Mouse (Mus musculus) testis, adult 2 months (tissue): ENCODE measurements around the gene Megf11. TPM values are rescaled to one million over a fixed set of nuclear protein-coding genes. Genes with fewer than 3 reads are reported as not detected.

Experiments
- H3K27ac ChIP-seq: fragments of 200-500 bp; 2 replicates; pipeline ENCODE4 v1.5.1; 2012; ENCODE audit warnings: low read depth, low read length; ENCODE audit not compliant: control insufficient read depth, insufficient read depth
- H3K27me3 ChIP-seq: fragments of 200-500 bp; 2 replicates; pipeline ENCODE4 v1.6.1; 2012; ENCODE audit warnings: mild to moderate bottlenecking, low read length, moderate library complexity; ENCODE audit not compliant: control insufficient read depth, insufficient read depth
- H3K36me3 ChIP-seq: fragments of 200-500 bp; 2 replicates; pipeline ENCODE4 v1.6.1; 2012; ENCODE audit warnings: mild to moderate bottlenecking, low read length; ENCODE audit not compliant: control insufficient read depth, insufficient read depth
- H3K4me1 ChIP-seq: fragments of 200-500 bp; 2 replicates; pipeline ENCODE4 v1.6.1; 2012; ENCODE audit warnings: low read length; ENCODE audit not compliant: control insufficient read depth, insufficient read depth
- H3K4me3 ChIP-seq: fragments of 200-500 bp; 2 replicates; pipeline ENCODE4 v1.5.1; 2012; ENCODE audit warnings: low read depth, mild to moderate bottlenecking, low read length, moderate library complexity, mixed read lengths; ENCODE audit not compliant: control insufficient read depth
- CTCF ChIP-seq: fragments of 200-500 bp; IDR thresholded peaks from 2 replicates; pipeline ENCODE4 v1.5.1; 2012; ENCODE audit warnings: low read depth, mild to moderate bottlenecking, inconsistent platforms, low read length, moderate library complexity; ENCODE audit not compliant: control insufficient read depth, insufficient read depth, insufficient replicate concordance
- POLR2A ChIP-seq: fragments of 200-500 bp; IDR thresholded peaks from 2 replicates; pipeline ENCODE4 v1.6.1; 2012; ENCODE audit warnings: low read depth, mild to moderate bottlenecking, inconsistent platforms, low read length, moderate library complexity; ENCODE audit not compliant: control insufficient read depth
- polyA plus RNA-seq: library from polyadenylated mRNA; depleted of rRNA; stranded (reverse); fragments of >200 nt; gene quantifications from 2 replicates; pipeline ENCODE4 v1.2.3, GENCODE M21; 2012

Megf11 gene
- polyA plus RNA-seq, 1 experiment, result 0.30 TPM

GRCm38 (mm10) chr9:64623361-64623760 lies 237.9 kb downstream of the Megf11 start:
- H3K4me1 ChIP-seq, result no peaks in the 10 kb centered on the region
- no peak overlapping the region for H3K27ac ChIP-seq
- H3K36me3 ChIP-seq, result no peaks in the 10 kb centered on the region
- H3K27me3 ChIP-seq, result no peaks in the 10 kb centered on the region
- no peak overlapping the region for H3K4me3 ChIP-seq
- no peak for TF ChIP-seq POLR2A

GRCm38 (mm10) chr9:64624536-64624935 lies 239.1 kb downstream of the Megf11 start:
- no peak overlapping the region for H3K27ac ChIP-seq
- no peak for TF ChIP-seq POLR2A
- no peak for TF ChIP-seq CTCF
- H3K27me3 ChIP-seq, result no peaks in the 10 kb centered on the region
- H3K36me3 ChIP-seq, result no peaks in the 10 kb centered on the region
- H3K4me1 ChIP-seq, result no peaks in the 10 kb centered on the region
- no peak overlapping the region for H3K4me3 ChIP-seq

- Histone ChIP-seq H3K4me3 (no peak overlapping the region), H3K36me3 (no peaks in the 10 kb centered on the region), H3K27me3 (no peaks in the 10 kb centered on the region), H3K4me1 (no peaks in the 10 kb centered on the region), H3K27ac (no peak overlapping the region)
- no peak for TF ChIP-seq POLR2A
Measured at GRCm38 (mm10) chr9:64629802-64630201, 244.4 kb downstream of the Megf11 start.

- Histone ChIP-seq H3K36me3 (no peaks in the 10 kb centered on the region), H3K4me1 (peaks cover 2% of the 10 kb centered on the region; the same call in 1 of the 2 replicates), H3K27ac (no peak overlapping the region), H3K4me3 (no peak overlapping the region), H3K27me3 (no peaks in the 10 kb centered on the region)
- no peak for TF ChIP-seq POLR2A
- no peak for TF ChIP-seq CTCF
Measured at GRCm38 (mm10) chr9:64633169-64633568, 247.7 kb downstream of the Megf11 start.

- no peak overlapping the region for H3K27ac ChIP-seq
- H3K4me1 ChIP-seq, result peaks cover 3% of the 10 kb centered on the region; the same call in 1 of the 2 replicates
- H3K36me3 ChIP-seq, result no peaks in the 10 kb centered on the region
- no peaks in the 10 kb centered on the region for H3K27me3 ChIP-seq
- no peak overlapping the region for H3K4me3 ChIP-seq
- TF ChIP-seq POLR2A (no peak), CTCF (no peak)
Measured at GRCm38 (mm10) chr9:64636111-64636510, 250.7 kb downstream of the Megf11 start.

- TF ChIP-seq POLR2A (no peak), CTCF (no peak)
- H3K36me3 ChIP-seq, result no peaks in the 10 kb centered on the region
- H3K27me3 ChIP-seq, result no peaks in the 10 kb centered on the region
- H3K27ac ChIP-seq, result no peak overlapping the region
- H3K4me1 ChIP-seq, result peaks cover 3% of the 10 kb centered on the region; the same call in 1 of the 2 replicates
- H3K4me3 ChIP-seq, result no peak overlapping the region
Measured at GRCm38 (mm10) chr9:64636961-64637360, 251.5 kb downstream of the Megf11 start.

- Histone ChIP-seq H3K27me3 (no peaks in the 10 kb centered on the region), H3K27ac (no peak overlapping the region)
Measured at GRCm38 (mm10) chr9:64638250-64638649, 252.8 kb downstream of the Megf11 start.

GRCm38 (mm10) chr9:64639664-64640063 lies 254.2 kb downstream of the Megf11 start:
- Histone ChIP-seq H3K36me3 (no peaks in the 10 kb centered on the region), H3K4me1 (peaks cover 3% of the 10 kb centered on the region; the same call in 1 of the 2 replicates), H3K27ac (no peak overlapping the region), H3K4me3 (no peak overlapping the region), H3K27me3 (no peaks in the 10 kb centered on the region)
- TF ChIP-seq CTCF (no peak), POLR2A (no peak)

More at GRCm38 (mm10) chr9:64638250-64638649, 252.8 kb downstream of the Megf11 start:
- Histone ChIP-seq H3K36me3 (no peaks in the 10 kb centered on the region), H3K4me3 (no peak overlapping the region), H3K4me1 (peaks cover 3% of the 10 kb centered on the region; the same call in 1 of the 2 replicates)
- TF ChIP-seq POLR2A (no peak), CTCF (no peak)
